Mouse (Mus musculus): ENCODE measurements around the gene Slc5a5.

The Slc5a5 gene

GRCm38 (mm10) chr8:70902211-70902610, 9.7 kb upstream of the Slc5a5 start:
- peak in 1 of 2 experiments; percentile 29 for DNase-seq

- peak in 1 of 2 experiments; percentile 17 for DNase-seq
These were observed 8.4 kb upstream of the Slc5a5 start for GRCm38 (mm10) chr8:70900872-70901387.

DNA sequence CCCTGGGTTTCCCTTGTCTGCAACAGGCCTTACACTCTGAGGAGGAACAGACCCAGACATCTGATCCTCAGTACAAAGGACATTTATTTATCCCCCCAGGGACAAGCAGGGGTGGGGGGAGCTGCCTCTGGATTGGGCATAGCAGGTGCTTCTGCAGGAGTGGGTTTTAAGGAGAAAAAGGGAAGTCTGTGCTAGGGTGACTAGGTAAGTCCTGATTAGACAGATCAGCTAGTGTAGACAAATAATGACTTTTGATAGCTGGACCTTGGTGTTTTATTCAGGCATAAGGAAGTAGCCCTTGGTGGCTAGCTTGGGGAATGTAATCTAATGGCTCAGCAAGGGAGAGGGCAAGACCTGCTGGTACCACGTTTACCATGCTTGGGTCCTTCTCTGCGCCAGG, 6.7 kb upstream of the Slc5a5 start:
- DNase-seq: peak in 1 of 2 experiments; percentile 7

DNA sequence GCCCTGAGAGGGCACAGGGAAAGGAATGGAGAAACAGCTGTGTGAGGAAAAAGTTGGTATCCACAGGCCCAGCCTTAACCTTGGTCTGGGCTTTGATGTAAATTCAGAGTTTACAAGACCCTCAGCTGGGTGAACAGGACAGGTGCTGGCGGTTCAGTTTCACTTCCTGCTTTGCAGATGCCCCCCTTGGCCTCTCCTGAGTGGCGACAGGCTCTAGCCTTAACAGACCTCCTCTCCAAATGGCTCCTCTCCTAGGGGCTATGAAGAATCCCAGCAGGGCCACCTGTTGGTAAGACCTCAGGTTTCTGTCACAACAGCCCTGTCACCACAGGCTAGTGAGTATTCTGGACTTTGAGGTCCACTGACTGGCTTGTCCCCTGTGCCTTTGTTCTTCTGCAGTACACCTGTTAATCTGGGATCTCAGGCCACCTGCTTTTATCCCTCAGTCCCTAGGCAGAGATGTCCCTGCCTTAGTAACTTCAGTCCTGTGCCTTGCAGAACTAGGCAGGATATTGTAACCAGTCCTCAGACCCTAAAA, 6.2 kb upstream of the Slc5a5 start:
- DNase-seq: peak in 1 of 2 experiments; percentile 27

DNA sequence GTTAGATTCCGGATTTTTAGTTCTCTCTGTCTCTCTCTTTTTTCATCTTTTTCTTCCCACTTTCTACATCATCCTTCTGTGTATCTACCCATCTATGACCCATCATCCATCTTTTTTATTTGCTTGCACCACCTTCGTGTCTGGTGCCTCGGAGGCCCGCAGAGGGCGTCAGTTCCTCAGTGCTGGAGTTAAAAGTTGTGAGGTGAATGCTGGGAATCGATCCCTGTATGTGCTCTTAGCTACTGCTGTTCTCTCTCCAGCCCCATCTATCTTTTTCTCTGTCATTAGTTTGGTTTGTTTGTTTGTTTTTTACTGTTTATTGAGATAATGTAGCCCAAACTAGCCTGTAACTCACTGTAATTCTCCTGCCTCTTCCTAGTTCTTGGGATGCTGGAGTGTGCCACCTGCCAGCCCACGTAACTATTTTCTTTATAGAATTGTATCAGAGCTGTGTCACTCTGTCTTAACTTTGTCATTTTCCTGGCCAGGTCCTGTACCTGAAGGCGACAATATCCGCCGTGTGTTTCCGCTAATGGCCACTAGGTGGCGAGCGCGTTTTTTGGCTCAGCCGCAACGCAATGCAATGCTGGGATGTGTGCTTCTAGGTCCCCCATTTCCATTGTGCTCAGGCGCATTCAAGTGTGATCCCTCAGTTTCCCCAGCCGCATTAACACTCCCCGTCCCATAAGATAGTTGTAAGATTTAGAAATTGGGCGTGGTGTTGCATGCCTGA, 5.3 kb upstream of the Slc5a5 start:
- DNase-seq: peak; percentile 94 to 95

GRCm38 (mm10) chr8:70897021-70897680, 4.6 kb upstream of the Slc5a5 start, which contains the start of gene Rpl18a:
TSS of gene Rpl18a (minus strand) at chr8:70897412.
- peak; percentile 94 to 96 for DNase-seq

DNA sequence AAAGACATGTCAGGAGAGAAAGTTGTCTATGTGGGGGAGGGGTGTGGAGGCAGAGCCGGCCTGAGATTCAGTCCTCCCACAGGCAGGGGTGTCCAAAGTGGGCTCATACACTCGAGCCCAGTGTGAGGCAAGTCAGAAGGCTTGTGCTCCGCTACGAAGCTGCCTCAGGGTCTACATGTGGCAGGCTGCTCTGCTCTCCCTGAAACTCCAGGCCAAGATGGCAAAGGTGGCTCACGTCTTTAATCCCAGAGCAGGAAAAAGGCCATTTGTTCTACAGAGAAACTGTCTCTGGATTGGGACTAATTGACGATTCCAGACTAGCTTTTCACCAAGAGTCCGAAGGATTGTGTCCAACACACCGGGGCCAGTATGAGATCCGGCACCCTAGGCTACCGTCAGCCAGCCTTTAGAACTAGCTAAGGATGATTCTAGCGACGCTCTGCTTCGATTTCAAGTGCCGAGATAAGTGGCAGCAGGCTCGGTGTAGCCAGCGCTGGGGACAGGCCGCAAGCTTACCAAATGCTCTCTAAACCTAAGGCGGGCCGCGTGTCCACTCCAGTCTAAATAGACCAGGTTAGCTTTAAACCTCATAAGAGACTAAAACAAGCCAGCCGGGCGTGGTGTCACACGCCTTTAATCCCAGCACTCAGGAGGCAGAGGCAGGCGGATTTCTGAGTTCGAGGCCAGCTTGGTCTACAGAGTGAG, 3.9 kb upstream of the Slc5a5 start:
- DNase-seq: peak in 1 of 2 experiments; percentile 8

- DNase-seq: peak in 1 of 2 experiments; percentile 45
These were observed 3.2 kb upstream of the Slc5a5 start for GRCm38 (mm10) chr8:70895571-70896259.

DNA sequence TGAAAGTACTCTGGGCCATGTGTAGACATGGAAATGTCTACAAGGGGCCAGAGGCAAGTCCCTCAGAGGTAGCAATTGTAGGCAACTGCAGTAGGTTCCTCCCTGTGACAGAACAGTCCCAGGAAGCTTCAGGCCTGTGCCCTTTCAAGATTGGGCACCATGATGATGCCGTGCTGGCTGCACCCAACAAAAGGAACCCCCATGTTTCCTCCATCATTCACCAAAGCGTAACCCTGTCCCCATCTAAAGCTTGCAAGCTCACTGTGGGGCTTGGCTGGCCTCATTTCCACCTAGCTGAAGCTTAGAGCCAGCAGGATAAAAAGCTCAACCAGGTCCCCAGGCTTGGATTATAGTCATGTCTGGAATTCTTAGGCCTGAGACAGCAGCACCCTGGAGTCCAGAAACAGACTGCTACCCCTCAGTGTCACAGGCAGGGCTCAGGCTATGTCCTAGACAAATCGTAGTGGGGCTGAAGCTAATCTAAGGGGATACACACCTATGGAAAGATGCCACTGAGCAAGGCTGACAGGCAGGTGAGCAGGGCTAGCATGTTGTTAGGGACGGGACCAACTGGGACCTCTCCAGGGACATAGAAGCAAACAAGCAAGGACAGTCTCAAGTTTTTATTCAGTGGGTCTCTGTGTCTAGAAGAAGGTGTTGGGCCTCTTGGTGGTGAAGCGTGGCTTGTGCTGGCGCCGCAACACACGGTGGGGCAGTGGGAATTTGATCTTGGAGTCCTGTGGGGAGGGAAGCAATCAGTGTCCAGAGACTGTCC, 2.4 kb upstream of the Slc5a5 start:
- no peak for DNase-seq

GRCm38 (mm10) chr8:70894385-70894720, 1.8 kb upstream of the Slc5a5 start:
- no peak for DNase-seq

DNA sequence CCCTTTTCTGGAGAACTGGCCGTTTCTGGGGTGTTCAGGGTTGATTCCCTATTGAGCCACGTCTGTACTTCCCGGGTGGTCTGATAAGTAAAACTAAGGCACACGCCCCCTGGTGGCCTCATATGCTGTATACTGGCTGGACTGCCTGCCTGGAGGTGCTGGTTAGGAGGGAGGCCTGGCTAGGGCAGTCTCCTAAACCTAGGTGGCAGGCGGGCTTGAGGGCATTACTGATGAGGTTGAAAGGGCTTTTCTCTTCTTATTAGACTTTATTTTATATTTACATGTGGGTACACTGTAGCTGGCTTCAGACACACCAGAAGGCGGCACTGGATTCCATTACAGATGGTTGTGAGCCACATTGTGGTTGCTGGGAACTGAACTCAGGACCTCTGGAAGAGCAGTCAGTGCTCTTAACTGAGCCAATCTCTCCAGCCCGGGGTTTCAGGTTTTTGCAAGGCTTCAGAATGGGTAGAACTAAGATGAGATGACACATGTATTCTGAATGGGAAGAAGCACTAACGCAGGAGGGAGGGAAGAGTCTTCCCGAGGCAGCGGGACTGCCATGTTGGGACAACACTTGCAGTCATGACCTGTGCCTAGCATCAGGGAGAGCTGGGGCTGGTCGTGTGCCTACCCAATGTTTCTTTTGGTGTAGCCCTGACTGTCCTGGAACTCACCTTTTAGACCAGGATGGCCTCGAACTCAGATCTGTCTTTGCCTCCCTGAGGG, 1.3 kb upstream of the Slc5a5 start:
- DNase-seq: peak; percentile 84 to 88

DNA sequence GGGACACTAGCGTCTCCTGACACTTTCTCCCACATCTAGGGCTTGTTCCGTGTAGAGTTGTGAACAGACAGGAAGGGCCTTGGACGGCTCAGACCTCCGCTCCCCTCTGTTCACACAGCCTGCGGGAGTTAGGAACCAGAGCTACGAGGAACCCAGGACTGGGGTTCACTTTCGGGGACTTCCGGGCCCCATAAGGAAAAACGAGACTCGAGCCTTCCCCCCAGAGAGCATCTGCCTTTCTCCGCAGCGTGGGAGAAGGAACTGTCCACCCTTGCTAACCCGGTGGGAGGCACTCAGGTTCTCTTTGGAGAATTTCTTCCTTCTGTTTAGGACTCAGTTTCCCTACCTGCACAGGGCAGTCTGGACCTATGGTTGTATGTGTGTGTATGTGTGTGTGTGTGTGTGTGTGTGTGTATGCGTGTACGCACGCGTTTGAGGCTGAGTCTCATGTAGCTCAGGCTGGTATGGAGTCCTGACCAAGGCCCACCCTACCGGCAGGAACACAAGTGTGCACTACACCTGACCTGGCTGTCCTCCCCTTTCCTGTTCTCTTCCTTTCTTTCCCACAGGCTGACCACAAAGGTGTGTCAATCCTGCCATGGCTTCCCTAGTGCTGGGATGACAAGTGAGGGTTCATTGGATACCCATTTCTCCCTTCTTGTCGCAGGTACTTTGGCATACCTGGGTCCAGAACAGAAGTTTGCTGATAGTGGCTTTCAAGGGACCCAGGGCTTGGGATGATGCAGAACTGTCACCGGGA, 519 bp upstream of the Slc5a5 start:
- no peak for DNase-seq

GRCm38 (mm10) chr8:70891356-70891755, 1.2 kb downstream of the Slc5a5 start:
- peak in 1 of 2 experiments; percentile 42 for DNase-seq

- DNase-seq: peak in 1 of 2 experiments; percentile 42
These were observed 1.9 kb downstream of the Slc5a5 start for GRCm38 (mm10) chr8:70890656-70891055.

DNA sequence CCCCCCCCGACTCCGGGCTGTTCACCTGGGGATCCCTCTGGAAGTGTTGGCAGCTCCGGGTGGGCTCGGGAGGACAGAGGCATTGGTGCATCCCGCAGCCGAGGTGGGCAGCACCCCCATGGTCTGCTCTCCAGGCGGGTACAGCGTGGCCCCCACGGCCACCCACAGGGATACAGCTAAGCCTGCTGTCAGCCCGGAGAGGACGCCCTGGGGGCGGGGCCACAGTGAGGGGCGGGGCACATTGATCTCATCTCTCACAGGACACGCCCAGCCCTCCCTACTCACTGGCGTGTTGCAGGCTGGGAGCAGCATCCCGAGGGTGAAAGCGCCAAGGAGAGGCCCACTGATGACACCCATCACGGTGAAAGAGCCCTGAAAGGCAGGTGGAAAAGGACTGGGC, 4.9 kb downstream of the Slc5a5 start:
- DNase-seq: peak in 1 of 2 experiments; percentile 52

DNA sequence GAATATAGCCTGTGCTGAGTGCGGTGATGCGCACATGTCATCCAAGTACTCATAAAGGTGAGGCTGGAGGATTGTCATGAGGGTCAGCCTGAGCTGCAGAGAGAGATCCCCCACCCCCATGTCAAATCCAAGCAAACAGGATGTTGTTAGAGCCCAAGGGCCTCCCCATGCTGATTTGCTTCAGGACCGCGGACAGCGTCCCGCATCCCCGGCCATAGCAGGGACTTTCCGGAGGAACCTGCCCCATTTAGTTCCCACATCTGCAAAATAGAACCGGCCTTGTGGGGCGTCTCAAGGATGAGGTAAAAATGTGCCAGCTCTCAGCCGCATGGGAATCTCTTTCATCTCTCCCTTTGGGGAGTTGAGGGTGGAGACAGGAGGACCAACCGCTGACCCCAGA, 6.9 kb downstream of the Slc5a5 start:
- peak in 1 of 2 experiments; percentile 6 for DNase-seq

DNA sequence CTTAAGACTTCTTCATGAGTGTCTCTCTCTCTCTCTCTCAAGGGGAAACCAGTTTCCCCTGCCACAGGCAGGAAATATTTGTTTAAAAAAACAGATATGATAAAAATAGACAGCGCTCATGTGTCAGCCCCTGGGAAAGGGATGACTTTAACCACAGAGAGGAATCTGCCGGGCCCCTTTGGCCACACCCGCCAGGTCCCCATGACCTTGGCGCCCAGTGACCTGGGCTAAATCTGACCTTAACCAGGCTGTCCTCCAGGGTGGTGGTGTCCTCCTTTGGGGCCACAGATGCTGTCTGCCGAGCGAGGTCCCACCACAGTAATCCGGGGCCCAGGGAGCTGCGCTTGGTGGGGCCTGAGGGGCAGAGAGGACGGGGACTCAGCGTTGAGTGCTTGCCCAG, 7.9 kb downstream of the Slc5a5 start:
- DNase-seq: peak in 1 of 2 experiments; percentile 11

DNA sequence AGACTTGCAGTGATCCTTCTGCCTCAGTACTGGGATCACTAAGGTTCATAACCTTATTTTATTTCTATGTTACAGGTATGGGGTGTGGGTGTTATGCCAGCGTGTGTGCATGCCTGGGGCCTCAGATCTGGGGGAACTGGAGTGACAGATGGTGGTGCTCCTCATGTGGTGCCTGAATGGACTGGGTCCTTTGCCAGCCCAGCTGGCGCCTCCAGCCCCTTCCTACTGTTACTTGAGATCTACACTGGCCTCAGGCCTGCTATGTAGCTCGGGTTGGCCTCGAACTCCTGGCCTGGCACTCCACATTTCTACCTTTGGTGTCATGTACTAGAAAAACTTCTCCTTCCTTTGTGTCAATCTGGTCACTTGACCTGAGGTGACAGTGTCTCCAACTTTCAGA, 8.4 kb downstream of the Slc5a5 start:
- peak; percentile 67 to 77 for DNase-seq

DNA sequence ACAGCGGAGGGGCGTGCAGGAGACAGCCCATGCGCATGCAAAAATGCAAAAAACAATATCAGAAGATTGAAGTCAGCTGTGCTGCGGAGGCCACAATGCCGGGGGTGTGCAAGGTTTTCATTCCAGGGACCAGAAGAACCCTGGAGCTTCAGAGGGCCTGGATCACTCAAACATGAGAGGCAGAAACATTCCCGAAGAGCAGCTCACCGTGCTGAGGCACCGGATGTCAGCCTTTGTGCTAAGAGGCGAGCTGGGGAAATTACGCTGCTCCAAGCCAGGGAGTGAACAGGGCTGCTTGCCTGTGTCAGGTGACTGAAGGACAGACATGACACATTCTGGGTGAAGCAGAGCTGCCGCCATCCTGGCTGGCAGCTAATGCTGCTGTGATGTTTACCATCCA, 12.0 kb downstream of the Slc5a5 start:
- peak; percentile 42 to 46 for DNase-seq

GRCm38 (mm10) chr8:70880126-70880525, 12.4 kb downstream of the Slc5a5 start:
- DNase-seq: peak; percentile 92 to 95

Measured in cerebellum, postnatal 10 days (tissue).